Mouse (Mus musculus): Measurements from ENCODE around the gene Serpina3g. TPM values are rescaled to one million over a fixed set of nuclear protein-coding genes. Genes with fewer than 3 reads are reported as not detected.

Gene Serpina3g
- polyA plus RNA-seq, 1 experiment = 27.5 TPM

- DNase-seq (ENCODE audit: low read depth, low spot score) = no peak
- 87% methylated on average over 18 of the region's 18 CpGs for WGBS
These were observed 42.4 kb downstream of the Serpina3g start for GRCm38 (mm10) chr12:104278216-104279055.

GRCm38 (mm10) chr12:104279056-104279435 is 43.0 kb downstream of the Serpina3g start:
- 21% methylated on average over 3 of the region's 3 CpGs for WGBS
- DNase-seq (ENCODE audit: low read depth, low spot score) = no peak

GRCm38 (mm10) chr12:104283380-104283779 is 47.3 kb downstream of the Serpina3g start:
- 92% methylated on average over 11 of the region's 11 CpGs for whole genome bisulfite sequencing
- no peak for DNase-seq (ENCODE audit: low read depth, low spot score)

GRCm38 (mm10) chr12:104288336-104288735 is 52.3 kb downstream of the Serpina3g start:
- DNase-seq (ENCODE audit: low read depth, low spot score) = no peak

GRCm38 (mm10) chr12:104289872-104290271 is 53.8 kb downstream of the Serpina3g start:
- no peak for DNase-seq (ENCODE audit: low read depth, low spot score)
- 40% methylated on average over 4 of the region's 4 CpGs for WGBS

Other genes with a start within 250 kb of the Serpina3g start
- 0.14 and 0.23 TPM in 2 replicates for gene Serpina11, start 246.3 kb upstream of the Serpina3g start, polyA plus RNA-seq (2012; rRNA removed)
- gene Serpina9, start 222.5 kb upstream of the Serpina3g start, polyA plus RNA-seq (2012; rRNA removed) = 0.08 and 0.10 TPM in 2 replicates
- gene Serpina12, start 191.8 kb upstream of the Serpina3g start, polyA plus RNA-seq (2012; rRNA removed) = 0.02 TPM in 1 of 2 replicates, not detected in the other
- not detected in 2 replicates for gene Serpina5, start 135.1 kb upstream of the Serpina3g start, polyA plus RNA-seq (2012; rRNA removed)
- gene Serpina3a, start 123.5 kb upstream of the Serpina3g start, polyA plus RNA-seq (2012; rRNA removed) = not detected in 2 replicates
- gene Serpina3b, start 108.2 kb upstream of the Serpina3g start, polyA plus RNA-seq (2012; rRNA removed) = not detected in 2 replicates
- 1.2 and 1.4 TPM in 2 replicates for gene Serpina3c, start 82.4 kb upstream of the Serpina3g start, polyA plus RNA-seq (2012; rRNA removed)
- gene Serpina3f, start 21.7 kb upstream of the Serpina3g start, polyA plus RNA-seq (2012; rRNA removed) = 2.5 and 2.6 TPM in 2 replicates
- gene Serpina3i, start 26.9 kb downstream of the Serpina3g start, polyA plus RNA-seq (2012; rRNA removed) = 0.22 and 0.42 TPM in 2 replicates
- not detected in 2 replicates for gene Serpina3j, start 78.3 kb downstream of the Serpina3g start, polyA plus RNA-seq (2012; rRNA removed)
- 0.05 TPM in 1 of 2 replicates, not detected in the other for gene Serpina3k, start 102.2 kb downstream of the Serpina3g start, polyA plus RNA-seq (2012; rRNA removed)
- 0.11 and 0.16 TPM in 2 replicates for gene Serpina3m, start 102.2 kb downstream of the Serpina3g start, polyA plus RNA-seq (2012; rRNA removed)
- 22.7 and 28.5 TPM in 2 replicates for gene Serpina3n, start 170.5 kb downstream of the Serpina3g start, polyA plus RNA-seq (2012; rRNA removed)
- gene Gsc, start 237.1 kb downstream of the Serpina3g start, polyA plus RNA-seq (2012; rRNA removed) = not detected in 2 replicates